Mouse (Mus musculus): ENCODE measurements around the gene 4931422A03Rik. TPM values are rescaled to one million over a fixed set of nuclear protein-coding genes. Genes with fewer than 3 reads are reported as not detected.
"Not testable (repeated sequence)": the region's sequence is repeated elsewhere in the genome, so short reads cannot be mapped to it uniquely, and the experiment has no call there.

Gene 4931422A03Rik
- polyA plus RNA-seq, 1 experiment from 2014 or later, result 2.0 TPM

DNA sequence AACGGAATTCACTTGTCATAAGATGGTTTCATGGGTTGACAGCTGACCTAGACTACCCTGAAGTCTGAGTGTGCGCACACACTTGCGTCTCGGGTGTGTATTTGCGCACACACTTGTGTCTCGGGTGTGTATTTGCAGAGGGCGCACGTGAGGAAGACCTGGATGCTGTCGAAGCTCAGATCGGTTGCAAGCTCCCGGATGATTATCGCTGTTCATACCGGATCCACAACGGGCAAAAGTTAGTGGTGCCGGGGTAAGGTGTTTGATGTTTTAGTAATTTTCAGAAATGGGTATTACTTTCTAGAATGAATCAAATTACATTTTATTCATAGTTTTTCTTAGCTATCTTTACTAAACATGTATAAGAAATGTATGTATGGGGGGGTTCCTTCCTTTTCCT lies 14.6 kb upstream of the 4931422A03Rik start:
- 95% methylated on average over 15 of the region's 15 CpGs for WGBS
- H3K27ac ChIP-seq, result no peak overlapping the region
- DNase-seq (ENCODE audit: low spot score), result no peak
- no peaks in the 10 kb centered on the region for H3K9me3 ChIP-seq
- no peak overlapping the region for H3K4me3 ChIP-seq
- 0 out of 2 replicates have a peak, but pooled peaks cover 12% of the 10 kb centered on the region for H3K4me1 ChIP-seq (replicated peaks)
- H3K36me3 ChIP-seq, result peaks cover 44% of the 10 kb centered on the region
- no peaks in the 10 kb centered on the region for H3K27me3 ChIP-seq (ENCODE audit: insufficient read depth, poor library complexity, severe bottlenecking)

DNA sequence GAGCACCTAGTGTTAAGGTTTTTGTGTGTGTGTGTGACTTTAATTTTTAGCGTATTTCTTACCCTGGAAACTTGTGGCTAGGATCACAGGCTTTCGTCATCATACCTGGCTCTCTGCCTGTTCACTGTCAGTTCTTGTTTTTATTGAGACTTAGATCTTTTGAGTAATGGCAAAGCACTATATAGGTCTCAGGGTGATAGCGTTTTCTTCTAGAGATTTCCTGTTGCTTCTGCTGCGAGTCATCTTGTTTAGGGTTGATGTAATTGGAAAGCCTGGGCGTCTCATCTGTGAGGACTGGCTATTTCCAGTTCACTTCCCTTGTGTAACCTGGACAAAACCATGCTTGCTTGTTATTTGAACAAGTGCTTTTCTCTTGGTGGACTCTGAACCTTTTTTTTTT lies 13.5 kb upstream of the 4931422A03Rik start:
- no peaks in the 10 kb centered on the region for H3K27me3 ChIP-seq (ENCODE audit: insufficient read depth, poor library complexity, severe bottlenecking)
- DNase-seq (ENCODE audit: low spot score), result no peak
- 85% methylated on average over 5 of the region's 5 CpGs for WGBS
- H3K9me3 ChIP-seq, result no peaks in the 10 kb centered on the region
- no peak overlapping the region for H3K4me3 ChIP-seq
- H3K36me3 ChIP-seq, result peaks cover 48% of the 10 kb centered on the region
- no peak overlapping the region for H3K27ac ChIP-seq
- 0 out of 2 replicates have a peak, but pooled peaks cover 12% of the 10 kb centered on the region for H3K4me1 ChIP-seq (replicated peaks)

DNA sequence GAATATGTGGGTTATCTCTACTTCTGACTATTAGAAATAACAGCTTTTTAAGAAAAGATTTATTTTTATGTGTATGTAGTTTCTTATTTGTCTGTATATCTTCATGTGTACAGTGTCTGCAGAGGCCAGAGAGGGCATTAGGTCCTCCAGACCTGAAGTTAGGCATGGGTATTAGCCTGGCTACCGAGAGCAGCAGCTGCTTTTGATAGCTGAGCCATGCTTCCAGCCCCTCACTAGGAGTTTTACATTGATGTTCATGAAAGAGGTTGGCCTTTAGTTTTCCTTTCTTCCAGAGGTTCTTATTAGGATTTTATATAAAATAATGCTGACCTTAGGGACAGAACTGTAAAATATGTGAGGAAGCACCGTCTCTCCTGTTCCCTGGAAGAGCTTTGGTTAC lies 10.1 kb upstream of the 4931422A03Rik start:
- 63% methylated on average over 2 of the region's 2 CpGs for WGBS
- DNase-seq (ENCODE audit: low spot score), result no peak
- Histone ChIP-seq H3K9me3 (no peaks in the 10 kb centered on the region), H3K4me3 (no peak overlapping the region), H3K27ac (no peak overlapping the region), H3K4me1 (replicated peaks) (0 out of 2 replicates have a peak, but pooled peaks cover 2% of the 10 kb centered on the region), H3K36me3 (peaks cover 61% of the 10 kb centered on the region), H3K27me3 (ENCODE audit: insufficient read depth, poor library complexity, severe bottlenecking) (no peaks in the 10 kb centered on the region)

DNA sequence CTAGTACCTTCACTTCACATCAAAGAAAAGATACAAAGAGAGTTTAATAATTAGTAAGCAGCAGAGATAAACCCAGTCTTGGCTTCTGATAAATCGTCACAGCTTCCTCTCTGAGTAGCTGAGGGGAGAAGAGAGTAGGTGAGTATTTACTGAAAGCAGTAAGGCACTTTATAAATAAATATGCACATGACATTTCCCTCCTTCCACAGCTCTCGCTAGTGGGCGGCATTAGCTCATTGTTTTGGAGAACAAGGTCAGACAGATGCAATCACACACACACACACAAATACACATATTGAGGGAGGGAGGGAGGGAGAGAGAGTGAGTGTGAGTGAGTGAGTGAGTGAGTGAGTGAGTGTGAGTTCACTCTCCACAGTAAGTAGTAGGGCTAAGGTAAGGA lies 8.2 kb upstream of the 4931422A03Rik start:
- 79% methylated on average over 3 of the region's 3 CpGs for WGBS
- peaks cover 70% of the 10 kb centered on the region for H3K36me3 ChIP-seq

DNA sequence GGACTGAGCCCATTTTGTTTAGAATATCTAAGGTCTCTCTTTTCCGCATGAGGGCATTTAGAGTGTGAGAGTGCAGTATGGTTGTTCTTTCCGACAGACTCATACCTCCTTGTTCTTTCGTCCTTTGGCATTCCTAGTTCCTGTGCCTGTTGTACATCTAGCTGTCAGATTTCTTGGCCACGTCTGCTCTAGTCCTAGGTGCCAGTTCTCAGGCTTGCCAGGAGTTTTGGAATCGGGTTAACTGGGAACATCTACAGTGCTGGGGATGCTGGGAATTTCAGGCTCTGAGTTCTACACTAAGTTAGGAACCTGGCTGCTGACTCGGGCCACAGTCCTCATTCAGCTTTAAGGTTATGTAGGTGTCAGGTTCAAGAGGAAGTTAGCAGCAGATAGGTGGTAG lies 7.4 kb upstream of the 4931422A03Rik start:
- Histone ChIP-seq H3K4me1 (replicated peaks) (no peaks in the 10 kb centered on the region), H3K27ac (no peak overlapping the region), H3K4me3 (no peak overlapping the region), H3K36me3 (peaks cover 67% of the 10 kb centered on the region), H3K27me3 (ENCODE audit: insufficient read depth, poor library complexity, severe bottlenecking) (no peaks in the 10 kb centered on the region), H3K9me3 (no peaks in the 10 kb centered on the region)
- WGBS, result 92% methylated on average over 6 of the region's 6 CpGs
- no peak for DNase-seq (ENCODE audit: low spot score)

More for the DNA sequence above, 8.2 kb upstream of the 4931422A03Rik start:
- no peak for DNase-seq (ENCODE audit: low spot score)
- no peaks in the 10 kb centered on the region for H3K4me1 ChIP-seq (replicated peaks)
- no peaks in the 10 kb centered on the region for H3K9me3 ChIP-seq
- no peak overlapping the region for H3K4me3 ChIP-seq
- no peak overlapping the region for H3K27ac ChIP-seq
- H3K27me3 ChIP-seq (ENCODE audit: insufficient read depth, poor library complexity, severe bottlenecking), result no peaks in the 10 kb centered on the region

DNA sequence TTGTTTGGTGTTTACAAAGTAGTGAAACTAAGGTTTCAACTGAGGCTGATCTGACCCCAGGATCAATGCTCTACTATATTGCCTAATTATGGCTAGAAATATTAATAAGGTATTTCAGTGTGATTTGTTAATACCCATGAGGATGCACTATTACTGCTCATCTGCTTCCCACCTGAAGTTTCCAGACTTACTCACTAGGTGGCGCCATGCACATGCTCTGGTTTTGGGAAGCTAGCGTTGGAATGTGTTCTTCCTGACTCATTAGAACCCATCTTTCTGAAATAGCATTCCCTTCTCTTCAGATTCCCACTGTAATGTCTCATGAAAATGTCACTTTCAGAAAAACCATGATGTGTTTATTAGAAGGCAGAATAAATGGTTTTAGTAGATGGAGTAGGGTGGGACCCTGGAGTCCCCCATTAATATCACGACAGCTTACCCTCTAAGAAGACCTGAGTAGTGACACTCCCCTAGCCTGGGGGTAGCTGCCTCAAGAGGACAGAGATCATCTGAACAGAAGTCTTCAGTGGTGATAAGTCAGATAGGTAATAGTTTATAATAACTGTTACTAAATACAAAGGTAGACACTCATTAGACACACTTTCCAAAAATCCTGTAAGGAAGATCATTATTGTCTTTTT lies 6.8 kb upstream of the 4931422A03Rik start:
- DNase-seq (ENCODE audit: low spot score), result peak; percentile 64
- no peak overlapping the region for H3K27ac ChIP-seq
- no peak overlapping the region for H3K4me3 ChIP-seq
- H3K27me3 ChIP-seq (ENCODE audit: insufficient read depth, poor library complexity, severe bottlenecking), result no peaks in the 10 kb centered on the region
- H3K4me1 ChIP-seq (replicated peaks), result peaks cover 2% of the 10 kb centered on the region; the same call in 1 of the 2 replicates
- WGBS, result 37% methylated on average over 3 of the region's 3 CpGs
- no peaks in the 10 kb centered on the region for H3K9me3 ChIP-seq
- H3K36me3 ChIP-seq, result peaks cover 61% of the 10 kb centered on the region

DNA sequence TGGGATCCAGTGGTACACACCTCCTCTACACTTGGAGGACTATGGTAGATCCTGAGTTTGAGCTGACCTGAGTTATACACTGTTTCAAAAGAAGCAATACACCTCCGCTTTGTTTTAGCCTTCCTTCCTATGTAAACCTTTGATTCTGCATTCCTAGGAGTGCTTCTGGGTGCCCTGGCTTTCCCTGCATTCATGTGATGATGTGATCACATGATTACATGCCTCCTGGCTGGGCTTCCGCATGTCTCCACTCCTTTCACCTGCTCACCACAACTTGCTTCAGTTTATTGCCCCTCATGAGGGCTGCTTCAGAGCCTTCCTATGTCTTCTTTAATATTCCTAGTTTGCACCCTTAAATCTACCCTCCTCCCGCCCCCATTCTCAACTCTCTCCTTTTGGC lies 3.9 kb upstream of the 4931422A03Rik start:
- Histone ChIP-seq H3K4me3 (no peak overlapping the region), H3K36me3 (peaks cover 43% of the 10 kb centered on the region), H3K27me3 (ENCODE audit: insufficient read depth, poor library complexity, severe bottlenecking) (no peaks in the 10 kb centered on the region), H3K27ac (no peak overlapping the region), H3K9me3 (no peaks in the 10 kb centered on the region), H3K4me1 (replicated peaks) (peaks cover 28% of the 10 kb centered on the region)
- WGBS, result 87% methylated on average over 3 of the region's 3 CpGs
- no peak for DNase-seq (ENCODE audit: low spot score)

DNA sequence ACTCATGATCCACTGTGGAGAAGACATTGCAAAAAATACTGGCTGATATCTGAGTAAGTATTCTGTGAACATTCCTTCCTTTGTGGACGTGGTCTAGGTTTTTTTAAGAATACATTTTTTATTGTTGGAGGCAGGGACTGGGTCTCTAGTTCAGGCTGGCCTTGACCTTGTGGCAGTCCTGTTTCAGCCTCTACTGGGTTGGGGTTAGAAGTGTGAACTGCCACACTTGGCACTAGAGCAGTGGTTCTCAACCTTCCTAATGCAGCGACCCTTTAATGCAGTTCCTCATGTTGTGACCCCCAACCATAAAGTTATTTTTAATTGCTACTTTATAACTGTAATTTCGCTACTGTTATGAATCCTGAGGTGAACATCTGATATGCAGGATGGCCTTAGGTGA lies 2.2 kb upstream of the 4931422A03Rik start:
- 85% methylated on average over 3 of the region's 3 CpGs for WGBS
- Histone ChIP-seq H3K27me3 (ENCODE audit: insufficient read depth, poor library complexity, severe bottlenecking) (no peaks in the 10 kb centered on the region), H3K9me3 (no peaks in the 10 kb centered on the region), H3K4me3 (no peak overlapping the region), H3K36me3 (peaks cover 28% of the 10 kb centered on the region), H3K4me1 (replicated peaks) (peaks cover 28% of the 10 kb centered on the region), H3K27ac (no peak overlapping the region)
- DNase-seq (ENCODE audit: low spot score), result no peak

DNA sequence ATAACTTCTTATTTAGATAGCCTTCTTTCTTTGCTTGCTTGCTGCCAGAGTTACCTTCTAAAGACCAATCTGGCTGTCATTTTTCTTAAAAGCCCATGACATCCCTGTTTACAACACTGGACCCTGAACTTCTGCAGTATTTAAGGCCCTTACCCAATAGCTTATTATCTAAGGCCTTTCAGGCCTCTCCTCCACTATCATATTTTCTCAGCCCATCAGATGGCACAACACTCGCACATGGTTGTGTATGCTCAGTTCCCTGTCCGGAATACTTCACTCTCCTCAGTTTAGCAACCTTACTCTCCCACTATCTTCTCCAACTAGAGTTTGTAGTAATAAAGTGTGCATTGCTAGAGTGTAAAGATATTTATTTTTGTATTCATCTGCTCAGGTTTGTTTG lies 913 bp upstream of the 4931422A03Rik start:
- no peaks in the 10 kb centered on the region; the same call in 1 of the 2 replicates for H3K27me3 ChIP-seq (ENCODE audit: insufficient read depth, poor library complexity, severe bottlenecking)
- no peak overlapping the region for H3K27ac ChIP-seq
- DNase-seq (ENCODE audit: low spot score), result no peak
- H3K4me1 ChIP-seq (replicated peaks), result peaks cover 28% of the 10 kb centered on the region
- peaks cover 18% of the 10 kb centered on the region for H3K36me3 ChIP-seq
- H3K9me3 ChIP-seq, result no peaks in the 10 kb centered on the region
- 88% methylated on average over 2 of the region's 2 CpGs for WGBS
- peak overlapping the region; percentile 84 for H3K4me3 ChIP-seq

DNA sequence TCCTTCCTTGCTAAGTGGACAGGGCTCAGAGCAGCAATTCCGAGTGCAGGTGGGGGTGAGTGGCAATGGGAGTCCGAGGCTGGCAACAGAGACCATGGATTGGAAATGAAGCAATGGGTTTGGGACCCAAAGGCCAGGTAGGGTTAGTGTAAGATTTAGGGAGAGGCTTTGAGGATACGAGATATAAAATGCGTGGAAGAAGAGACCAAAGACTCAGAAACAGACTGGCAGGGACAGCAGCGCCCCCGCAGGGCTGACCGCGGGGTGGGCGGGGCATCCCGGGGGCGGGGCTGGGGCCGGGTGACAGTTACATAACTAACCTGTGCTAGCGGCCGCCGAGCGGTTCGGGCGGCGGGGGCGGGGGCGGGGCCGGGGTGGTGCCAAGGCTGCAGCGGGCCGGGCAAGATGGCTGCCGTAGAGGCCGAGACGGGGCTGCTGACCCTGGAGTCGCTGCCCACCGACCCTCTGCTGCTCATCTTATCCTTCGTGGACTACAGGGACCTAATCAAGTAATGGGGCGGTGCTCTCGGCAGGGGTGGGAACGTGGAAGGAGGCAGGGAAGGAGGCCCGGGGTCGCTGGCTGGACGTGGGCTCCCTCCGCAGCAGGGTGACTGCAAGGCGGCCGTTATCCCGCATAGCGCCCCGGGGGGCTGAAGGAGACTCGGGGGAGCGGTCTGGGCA lies 563 bp downstream of the 4931422A03Rik start, which contains the start of gene Fbxo3:
Fbxo3 (plus strand) TSS at position 264 of the 681 bp plus-strand sequence.
- peak; percentile 92 for DNase-seq (ENCODE audit: low spot score)
- 2% methylated on average over 44 of the region's 44 CpGs for WGBS
- H3K4me1 ChIP-seq (replicated peaks), result peaks cover 28% of the 10 kb centered on the region
- peak within 1 kb of the TSS; percentile 84 for H3K4me3 ChIP-seq
- H3K27me3 ChIP-seq (ENCODE audit: insufficient read depth, poor library complexity, severe bottlenecking), result no peaks in the 10 kb centered on the region; the same call in 1 of the 2 replicates
- H3K36me3 ChIP-seq, result peaks cover 8% of the 10 kb centered on the region; the same call in 1 of the 2 replicates
- H3K9me3 ChIP-seq, result no peaks in the 10 kb centered on the region
- peak within 1 kb of the TSS; percentile 93 for H3K27ac ChIP-seq

DNA sequence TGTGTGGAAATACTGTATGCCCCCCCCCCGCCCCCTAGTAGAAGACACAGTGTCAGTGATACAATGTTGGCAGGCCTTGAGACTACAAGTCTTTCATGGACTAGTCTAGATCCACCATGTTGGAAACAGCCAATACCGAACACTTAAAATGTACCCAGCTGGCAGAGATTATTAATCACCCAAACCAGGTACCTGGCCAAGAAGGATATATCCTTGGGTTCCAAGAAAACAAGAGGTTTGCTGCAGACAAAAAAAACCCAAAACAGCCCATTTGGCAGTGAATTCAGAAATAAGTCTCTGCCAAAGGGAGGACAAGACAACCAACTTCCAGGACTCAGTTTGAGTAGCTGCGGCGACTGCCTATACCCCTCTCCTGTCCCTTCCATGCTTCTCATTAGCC lies 3.5 kb downstream of the 4931422A03Rik start:
- Histone ChIP-seq H3K27me3 (ENCODE audit: insufficient read depth, poor library complexity, severe bottlenecking) (no peaks in the 10 kb centered on the region; the same call in 1 of the 2 replicates), H3K4me3 (no peak overlapping the region), H3K36me3 (no peaks in the 10 kb centered on the region), H3K27ac (no peak overlapping the region), H3K4me1 (replicated peaks) (peaks cover 23% of the 10 kb centered on the region), H3K9me3 (no peaks in the 10 kb centered on the region)
- no peak for DNase-seq (ENCODE audit: low spot score)
- WGBS, result 89% methylated on average over 4 of the region's 4 CpGs

DNA sequence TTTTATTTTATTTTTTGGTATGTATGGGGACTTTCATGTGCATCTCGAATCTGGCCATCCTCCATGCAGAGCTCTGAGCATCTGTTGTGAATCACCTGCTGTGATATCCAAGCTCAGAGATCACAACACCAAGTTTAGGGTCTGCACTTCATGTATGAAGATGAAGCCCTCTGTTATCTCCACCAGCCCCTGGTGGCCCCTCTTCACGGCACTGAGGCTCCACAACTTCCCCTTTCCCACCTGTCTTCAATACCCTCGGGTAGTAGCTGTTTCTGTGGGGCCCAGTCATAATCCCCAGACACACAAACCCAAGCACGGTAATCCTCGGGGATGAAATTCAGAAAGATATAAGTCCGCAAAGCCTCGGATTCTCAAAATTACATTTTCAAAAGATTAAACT lies 5.1 kb downstream of the 4931422A03Rik start:
- DNase-seq (ENCODE audit: low spot score), result no peak
- H3K9me3 ChIP-seq, result no peaks in the 10 kb centered on the region
- H3K4me1 ChIP-seq (replicated peaks), result peaks cover 8% of the 10 kb centered on the region
- no peak overlapping the region for H3K4me3 ChIP-seq
- H3K27me3 ChIP-seq (ENCODE audit: insufficient read depth, poor library complexity, severe bottlenecking), result no peaks in the 10 kb centered on the region; the same call in 1 of the 2 replicates
- 86% methylated on average over 7 of the region's 7 CpGs for WGBS
- H3K36me3 ChIP-seq, result no peaks in the 10 kb centered on the region
- H3K27ac ChIP-seq, result no peak overlapping the region

DNA sequence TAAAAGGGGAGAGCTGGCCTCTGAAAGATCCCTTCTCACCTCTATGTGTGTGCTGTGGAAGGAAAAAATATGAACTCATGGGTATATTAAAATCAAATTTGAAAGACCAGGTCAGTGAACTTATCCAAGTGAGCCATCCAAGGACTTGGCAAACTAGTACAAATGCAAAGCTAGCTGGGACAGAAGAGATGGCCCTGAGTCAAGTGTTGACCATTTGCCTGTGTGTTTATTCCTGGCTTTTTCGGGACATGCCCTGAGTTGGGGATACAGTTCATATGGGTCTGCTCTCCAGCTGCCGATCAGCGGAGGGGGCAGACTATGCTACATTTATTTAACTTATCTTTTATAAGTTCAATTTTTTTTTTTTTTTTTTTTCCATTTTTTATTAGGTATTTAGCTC lies 19.3 kb downstream of the 4931422A03Rik start:
- not testable (repeated sequence) for H3K4me1 ChIP-seq (replicated peaks); H3K9me3 ChIP-seq; H3K36me3 ChIP-seq; DNase-seq (ENCODE audit: low spot score); H3K27me3 ChIP-seq (ENCODE audit: insufficient read depth, poor library complexity, severe bottlenecking); H3K4me3 ChIP-seq; H3K27ac ChIP-seq
- WGBS, result 93% methylated on average over 3 of the region's 3 CpGs
